Mouse (Mus musculus) hindbrain, postnatal 0 days (tissue): Measurements from ENCODE around the gene Dscam. TPM values are rescaled to one million over a fixed set of nuclear protein-coding genes. Genes with fewer than 3 reads are reported as not detected.

Source experiments
- ATAC-seq: fragments of 200-750 bp; cut with Nextera tagmentation; 2 replicates; pipeline ENCODE4 v1.8.0; 2017; ENCODE audit warnings: mild to moderate bottlenecking, moderate TSS enrichment, moderate library complexity
- DNase-seq: peaks from one replicate; pipeline ENCODE4 v3.0.0-alpha.2; 2015; ENCODE audit warnings: low spot score
- H3K27ac ChIP-seq: fragments of 300-500 bp; sonication (generic); 2 replicates; pipeline ENCODE4 v1.5.1; 2014; ENCODE audit warnings: mild to moderate bottlenecking
- H3K27me3 ChIP-seq: fragments of 300-500 bp; sonication (generic); 2 replicates; pipeline ENCODE4 v1.6.1; 2014; ENCODE audit warnings: low read length, mixed read lengths; ENCODE audit not compliant: insufficient read depth
- H3K36me3 ChIP-seq: fragments of 300-500 bp; sonication (generic); 2 replicates; pipeline ENCODE4 v1.6.1; 2014; ENCODE audit warnings: low read length, mixed read lengths; ENCODE audit not compliant: insufficient read depth
- H3K4me1 ChIP-seq: fragments of 300-500 bp; sonication (generic); 2 replicates; pipeline ENCODE4 v1.6.1; 2014; ENCODE audit warnings: antibody characterized with exemption, low read length, mixed read lengths; ENCODE audit not compliant: insufficient read depth
- H3K4me2 ChIP-seq: fragments of 300-500 bp; sonication (generic); 2 replicates; pipeline ENCODE4 v1.6.1; 2014; ENCODE audit warnings: low read depth, mild to moderate bottlenecking, low read length, moderate library complexity, mixed read lengths
- H3K4me3 ChIP-seq: fragments of 300-500 bp; sonication (generic); 2 replicates; pipeline ENCODE4 v1.5.1; 2014; ENCODE audit warnings: low read length
- H3K9ac ChIP-seq: fragments of 300-500 bp; sonication (generic); replicated peaks from 2 replicates; pipeline ENCODE4 v1.6.1; 2014; ENCODE audit warnings: mild to moderate bottlenecking, low read length, moderate library complexity, mixed read lengths
- H3K9me3 ChIP-seq: fragments of 300-500 bp; sonication (generic); 2 replicates; pipeline ENCODE4 v1.6.1; 2016; ENCODE audit warnings: low read length, mixed read lengths
- CTCF ChIP-seq: IDR thresholded peaks from 2 replicates; pipeline ENCODE4 v1.5.1; 2016; ENCODE audit warnings: antibody characterized with exemption, control low read depth, low read depth
- WGBS: fragments of 180-500 bp; shearing (Covaris S2); extraction: QIAGEN DNeasy Blood & Tissue Kit; methylation state at CpG from one replicate; pipeline ENCODE4 v1.1.7; 2014; 5-methylcytosine and 5-hydroxymethylcytosine counted together
- polyA plus RNA-seq: library from polyadenylated mRNA; unstranded; fragments of >200 nt; fragmentation: Nextera tagmentation; extraction: Ambion mirVana; gene quantifications from 2 replicates; pipeline ENCODE4 v1.2.1, GENCODE M21; 2015
- total RNA-seq: library from RNA; depleted of rRNA; stranded (reverse); fragments of >200 nt; gene quantifications from 2 replicates; pipeline ENCODE4 v1.2.3, GENCODE M21; 2014

Dscam gene
- total and polyA plus RNA-seq, 2 experiments from 2014 or later, result 10.3 to 47.1 TPM

- WGBS, result 59% methylated on average over 4 of the region's 4 CpGs
- no peaks in the 10 kb centered on the region for H3K9me3 ChIP-seq
- no peak for TF ChIP-seq CTCF
- H3K4me3 ChIP-seq, result no peak overlapping the region
- no peak overlapping the region for H3K9ac ChIP-seq
- H3K4me2 ChIP-seq, result no peak overlapping the region
- DNase-seq (no peak), ATAC-seq (no peak)
- H3K36me3 ChIP-seq, result 0 out of 2 replicates have a peak, but pooled peaks cover 3% of the 10 kb centered on the region
- H3K27ac ChIP-seq, result no peak overlapping the region
- H3K4me1 ChIP-seq, result peaks cover 8% of the 10 kb centered on the region
- no peaks in the 10 kb centered on the region for H3K27me3 ChIP-seq
These were observed 557.3 kb downstream of the Dscam start for GRCm38 (mm10) chr16:96613275-96613674.

GRCm38 (mm10) chr16:96610806-96611205, 559.7 kb downstream of the Dscam start:
- Histone ChIP-seq H3K4me2 (no peak overlapping the region), H3K9me3 (no peaks in the 10 kb centered on the region), H3K4me3 (no peak overlapping the region), H3K9ac (no peak overlapping the region), H3K27me3 (no peaks in the 10 kb centered on the region), H3K36me3 (0 out of 2 replicates have a peak, but pooled peaks cover 11% of the 10 kb centered on the region), H3K4me1 (no peaks in the 10 kb centered on the region), H3K27ac (no peak overlapping the region)
- 83% methylated on average over 1 of the region's 1 CpGs for WGBS
- peak; percentile 63 for TF ChIP-seq CTCF
- ATAC-seq, result no peak
- peak; percentile 63 for DNase-seq

- Histone ChIP-seq H3K27me3 (no peaks in the 10 kb centered on the region), H3K27ac (peak overlapping the region; percentile 26; the same call in 1 of the 2 replicates), H3K4me3 (no peak overlapping the region), H3K9me3 (no peaks in the 10 kb centered on the region), H3K9ac (no peak overlapping the region), H3K36me3 (0 out of 2 replicates have a peak, but pooled peaks cover 3% of the 10 kb centered on the region), H3K4me1 (no peaks in the 10 kb centered on the region), H3K4me2 (no peak overlapping the region)
- WGBS, result 71% methylated on average over 2 of the region's 2 CpGs
- DNase-seq (no peak), ATAC-seq (no peak)
- no peak for TF ChIP-seq CTCF
These were observed 568.3 kb downstream of the Dscam start for GRCm38 (mm10) chr16:96602206-96602605.

- Histone ChIP-seq H3K9me3 (no peaks in the 10 kb centered on the region), H3K4me1 (no peaks in the 10 kb centered on the region), H3K9ac (no peak overlapping the region), H3K4me2 (no peak overlapping the region), H3K36me3 (no peaks in the 10 kb centered on the region), H3K27me3 (no peaks in the 10 kb centered on the region), H3K4me3 (no peak overlapping the region), H3K27ac (no peak overlapping the region)
- ATAC-seq (no peak), DNase-seq (no peak)
- no peak for TF ChIP-seq CTCF
- 94% methylated on average over 11 of the region's 11 CpGs for WGBS
These were observed 569.8 kb downstream of the Dscam start for GRCm38 (mm10) chr16:96600791-96601190.

GRCm38 (mm10) chr16:96599401-96600060, 571.0 kb downstream of the Dscam start:
- Histone ChIP-seq H3K27me3 (no peaks in the 10 kb centered on the region), H3K4me1 (no peaks in the 10 kb centered on the region), H3K4me2 (no peak overlapping the region), H3K36me3 (no peaks in the 10 kb centered on the region), H3K9me3 (no peaks in the 10 kb centered on the region), H3K27ac (no peak overlapping the region), H3K4me3 (no peak overlapping the region), H3K9ac (no peak overlapping the region)
- ATAC-seq, result no peak
- 78% methylated on average over 3 of the region's 3 CpGs for WGBS
- TF ChIP-seq CTCF, result no peak
- DNase-seq, result no peak

- DNase-seq (no peak), ATAC-seq (no peak)
- 85% methylated on average over 5 of the region's 5 CpGs for WGBS
- TF ChIP-seq CTCF, result no peak
- Histone ChIP-seq H3K27me3 (no peaks in the 10 kb centered on the region), H3K27ac (no peak overlapping the region), H3K4me3 (no peak overlapping the region), H3K9ac (no peak overlapping the region), H3K36me3 (no peaks in the 10 kb centered on the region), H3K4me2 (no peak overlapping the region), H3K4me1 (no peaks in the 10 kb centered on the region), H3K9me3 (no peaks in the 10 kb centered on the region)
These were observed 594.7 kb downstream of the Dscam start for GRCm38 (mm10) chr16:96575841-96576240.

GRCm38 (mm10) chr16:96567428-96567827, 603.1 kb downstream of the Dscam start:
- Histone ChIP-seq H3K4me2 (no peak overlapping the region), H3K9ac (no peak overlapping the region), H3K9me3 (no peaks in the 10 kb centered on the region), H3K4me1 (peaks cover 8% of the 10 kb centered on the region; the same call in 1 of the 2 replicates), H3K4me3 (no peak overlapping the region), H3K36me3 (no peaks in the 10 kb centered on the region), H3K27me3 (no peaks in the 10 kb centered on the region), H3K27ac (no peak overlapping the region)
- no peak for TF ChIP-seq CTCF
- no peak for ATAC-seq
- 43% methylated on average over 3 of the region's 3 CpGs for WGBS
- peak; percentile 9 for DNase-seq
